Mouse (Mus musculus) heart, postnatal 0 days (tissue): ENCODE results near the gene Prkca.

Source experiments
- CTCF ChIP-seq: IDR thresholded peaks from 2 replicates; pipeline ENCODE4 v1.5.1; 2016; ENCODE audit warnings: antibody characterized with exemption, control low read depth, low read depth
- EP300 ChIP-seq: IDR thresholded peaks from 2 replicates; pipeline ENCODE4 v1.6.1; 2016; ENCODE audit warnings: antibody characterized with exemption, low read depth

DNA sequence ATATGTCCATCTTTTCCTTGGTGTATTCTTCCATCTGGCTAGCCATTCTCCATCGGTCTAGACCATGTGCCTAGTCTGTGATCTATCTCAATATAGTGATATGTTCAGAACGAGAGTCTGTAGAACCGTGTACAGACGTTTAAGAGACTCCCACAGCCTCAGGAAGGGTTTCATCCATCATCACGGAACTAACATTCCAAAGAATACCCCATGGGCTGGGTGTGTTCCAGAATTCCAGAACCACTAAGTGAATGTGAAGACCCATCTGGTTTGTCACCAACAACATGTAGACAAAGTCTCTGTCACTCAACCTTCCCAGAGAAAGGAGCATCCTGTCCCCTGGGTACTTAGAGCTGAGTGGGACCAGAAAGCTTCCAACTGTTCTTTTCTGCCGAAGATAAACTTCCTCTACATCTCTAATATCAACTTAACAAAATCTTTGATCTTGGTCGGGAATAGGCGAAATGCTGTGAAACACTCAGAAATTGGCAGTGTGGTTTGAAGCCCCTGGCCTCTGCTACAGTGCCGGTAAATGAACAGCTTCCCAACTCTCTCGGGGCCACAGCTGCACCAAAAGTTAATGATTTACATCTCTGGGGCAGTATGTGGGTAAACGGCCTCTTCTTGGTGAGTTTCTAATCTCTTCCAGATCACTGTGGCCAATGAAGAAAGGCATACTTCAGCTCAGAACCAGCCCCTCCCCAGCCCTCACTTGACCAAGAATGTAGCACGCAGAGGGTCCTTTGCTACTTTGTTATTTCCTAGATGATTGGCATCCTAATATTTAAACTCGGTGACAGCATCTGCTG is 92.7 kb downstream of the Prkca start:
- TF ChIP-seq CTCF (no peak), EP300 (no peak)
